Mouse (Mus musculus): ENCODE measurements at regions not wholly inside any gene's neighbourhood (a gene's known extent, or its start where the extent isn't known, plus 50 kb on each side); places are given as distances from the start of the nearest gene placed in this dataset.

- Histone ChIP-seq H3K27ac (ENCODE audit: insufficient read depth, low read length) (no peak overlapping the region), H3K4me3 (ENCODE audit: low read depth, low read length) (no peak overlapping the region), H3K36me3 (ENCODE audit: control insufficient read depth, insufficient read depth, low read length, poor library complexity, severe bottlenecking) (no peaks in the 10 kb centered on the region), H3K27me3 (ENCODE audit: control insufficient read depth, insufficient read depth, low read length, poor library complexity, severe bottlenecking) (no peaks in the 10 kb centered on the region), H3K4me1 (ENCODE audit: control insufficient read depth, insufficient read depth, low read length) (no peaks in the 10 kb centered on the region), H3K9ac (ENCODE audit: low read depth, poor library complexity, severe bottlenecking) (no peak overlapping the region), H3K9me3 (replicated peaks; ENCODE audit: control insufficient read depth, insufficient read depth, low read length, poor library complexity, severe bottlenecking) (no peaks in the 10 kb centered on the region)
- TF ChIP-seq CTCF (IDR thresholded peaks at IDR 0.05; ENCODE audit: low read depth, low read length): no peak
- no peak for TF ChIP-seq EP300 (IDR thresholded peaks at IDR 0.05; ENCODE audit: insufficient read depth, low read depth, low read length)
- TF ChIP-seq POLR2A (IDR thresholded peaks at IDR 0.05; ENCODE audit: insufficient read depth, low read length): no peak
Measured at GRCm38 (mm10) chr14:25389314-25389713, 69.7 kb upstream of the Zmiz1 start.

- Histone ChIP-seq H3K9ac (ENCODE audit: low read depth, poor library complexity, severe bottlenecking) (no peak overlapping the region), H3K9me3 (replicated peaks; ENCODE audit: control insufficient read depth, insufficient read depth, low read length, poor library complexity, severe bottlenecking) (no peaks in the 10 kb centered on the region), H3K27ac (ENCODE audit: insufficient read depth, low read length) (no peak overlapping the region), H3K27me3 (ENCODE audit: control insufficient read depth, insufficient read depth, low read length, poor library complexity, severe bottlenecking) (no peaks in the 10 kb centered on the region), H3K36me3 (ENCODE audit: control insufficient read depth, insufficient read depth, low read length, poor library complexity, severe bottlenecking) (no peaks in the 10 kb centered on the region), H3K4me1 (ENCODE audit: control insufficient read depth, insufficient read depth, low read length) (no peaks in the 10 kb centered on the region), H3K4me3 (ENCODE audit: low read depth, low read length) (no peak overlapping the region)
- no peak for TF ChIP-seq CTCF (IDR thresholded peaks at IDR 0.05; ENCODE audit: low read depth, low read length)
- no peak for TF ChIP-seq EP300 (IDR thresholded peaks at IDR 0.05; ENCODE audit: insufficient read depth, low read depth, low read length)
- TF ChIP-seq POLR2A (IDR thresholded peaks at IDR 0.05; ENCODE audit: insufficient read depth, low read length): no peak
Measured at GRCm38 (mm10) chr14:25392412-25392811, 66.6 kb upstream of the Zmiz1 start.

GRCm38 (mm10) chr14:25392940-25393339, 66.0 kb upstream of the Zmiz1 start:
- no peaks in the 10 kb centered on the region for H3K27me3 ChIP-seq (ENCODE audit: control insufficient read depth, insufficient read depth, low read length, poor library complexity, severe bottlenecking)
- peaks cover 4% of the 10 kb centered on the region for H3K4me1 ChIP-seq (ENCODE audit: control insufficient read depth, insufficient read depth, low read length)
- no peak overlapping the region for H3K4me3 ChIP-seq (ENCODE audit: low read depth, low read length)
- H3K36me3 ChIP-seq (ENCODE audit: control insufficient read depth, insufficient read depth, low read length, poor library complexity, severe bottlenecking): no peaks in the 10 kb centered on the region
- no peak overlapping the region for H3K27ac ChIP-seq (ENCODE audit: insufficient read depth, low read length)
- no peak overlapping the region for H3K9ac ChIP-seq (ENCODE audit: low read depth, poor library complexity, severe bottlenecking)
- H3K9me3 ChIP-seq (replicated peaks; ENCODE audit: control insufficient read depth, insufficient read depth, low read length, poor library complexity, severe bottlenecking): no peaks in the 10 kb centered on the region
- no peak for TF ChIP-seq CTCF (IDR thresholded peaks at IDR 0.05; ENCODE audit: low read depth, low read length)
- no peak for TF ChIP-seq EP300 (IDR thresholded peaks at IDR 0.05; ENCODE audit: insufficient read depth, low read depth, low read length)
- no peak for TF ChIP-seq POLR2A (IDR thresholded peaks at IDR 0.05; ENCODE audit: insufficient read depth, low read length)

- no peak overlapping the region for H3K27ac ChIP-seq (ENCODE audit: insufficient read depth, low read length)
- TF ChIP-seq CTCF (IDR thresholded peaks at IDR 0.05; ENCODE audit: low read depth, low read length): no peak
- no peak for TF ChIP-seq POLR2A (IDR thresholded peaks at IDR 0.05; ENCODE audit: insufficient read depth, low read length)
- TF ChIP-seq EP300 (IDR thresholded peaks at IDR 0.05; ENCODE audit: insufficient read depth, low read depth, low read length): no peak
- H3K9ac ChIP-seq (ENCODE audit: low read depth, poor library complexity, severe bottlenecking): no peak overlapping the region
- H3K9me3 ChIP-seq (replicated peaks; ENCODE audit: control insufficient read depth, insufficient read depth, low read length, poor library complexity, severe bottlenecking): no peaks in the 10 kb centered on the region
- H3K4me1 ChIP-seq (ENCODE audit: control insufficient read depth, insufficient read depth, low read length): peaks cover 4% of the 10 kb centered on the region
- H3K36me3 ChIP-seq (ENCODE audit: control insufficient read depth, insufficient read depth, low read length, poor library complexity, severe bottlenecking): no peaks in the 10 kb centered on the region
- H3K27me3 ChIP-seq (ENCODE audit: control insufficient read depth, insufficient read depth, low read length, poor library complexity, severe bottlenecking): no peaks in the 10 kb centered on the region
- H3K4me3 ChIP-seq (ENCODE audit: low read depth, low read length): no peak overlapping the region
Measured at GRCm38 (mm10) chr14:25394931-25395330, 64.1 kb upstream of the Zmiz1 start.

- no peak for TF ChIP-seq CTCF (IDR thresholded peaks at IDR 0.05; ENCODE audit: low read depth, low read length)
- TF ChIP-seq EP300 (IDR thresholded peaks at IDR 0.05; ENCODE audit: insufficient read depth, low read depth, low read length): no peak
- TF ChIP-seq POLR2A (IDR thresholded peaks at IDR 0.05; ENCODE audit: insufficient read depth, low read length): no peak
Measured at GRCm38 (mm10) chr14:25396990-25397531, 61.9 kb upstream of the Zmiz1 start.

GRCm38 (mm10) chr14:25397751-25398150, 61.2 kb upstream of the Zmiz1 start:
- H3K9me3 ChIP-seq (replicated peaks; ENCODE audit: control insufficient read depth, insufficient read depth, low read length, poor library complexity, severe bottlenecking): no peaks in the 10 kb centered on the region
- no peak overlapping the region for H3K4me3 ChIP-seq (ENCODE audit: low read depth, low read length)
- H3K9ac ChIP-seq (ENCODE audit: low read depth, poor library complexity, severe bottlenecking): no peak overlapping the region
- TF ChIP-seq EP300 (IDR thresholded peaks at IDR 0.05; ENCODE audit: insufficient read depth, low read depth, low read length) (no peak), POLR2A (IDR thresholded peaks at IDR 0.05; ENCODE audit: insufficient read depth, low read length) (no peak), CTCF (IDR thresholded peaks at IDR 0.05; ENCODE audit: low read depth, low read length) (no peak)
- peaks cover 4% of the 10 kb centered on the region for H3K4me1 ChIP-seq (ENCODE audit: control insufficient read depth, insufficient read depth, low read length)
- no peaks in the 10 kb centered on the region for H3K27me3 ChIP-seq (ENCODE audit: control insufficient read depth, insufficient read depth, low read length, poor library complexity, severe bottlenecking)
- H3K36me3 ChIP-seq (ENCODE audit: control insufficient read depth, insufficient read depth, low read length, poor library complexity, severe bottlenecking): no peaks in the 10 kb centered on the region
- H3K27ac ChIP-seq (ENCODE audit: insufficient read depth, low read length): no peak overlapping the region

More at GRCm38 (mm10) chr14:25396990-25397531, 61.9 kb upstream of the Zmiz1 start:
- Histone ChIP-seq H3K4me1 (ENCODE audit: control insufficient read depth, insufficient read depth, low read length) (peaks cover 4% of the 10 kb centered on the region), H3K36me3 (ENCODE audit: control insufficient read depth, insufficient read depth, low read length, poor library complexity, severe bottlenecking) (no peaks in the 10 kb centered on the region), H3K27ac (ENCODE audit: insufficient read depth, low read length) (no peak overlapping the region), H3K9me3 (replicated peaks; ENCODE audit: control insufficient read depth, insufficient read depth, low read length, poor library complexity, severe bottlenecking) (no peaks in the 10 kb centered on the region), H3K4me3 (ENCODE audit: low read depth, low read length) (no peak overlapping the region), H3K9ac (ENCODE audit: low read depth, poor library complexity, severe bottlenecking) (no peak overlapping the region), H3K27me3 (ENCODE audit: control insufficient read depth, insufficient read depth, low read length, poor library complexity, severe bottlenecking) (no peaks in the 10 kb centered on the region)
